Mouse (Mus musculus): ENCODE measurements around the gene Olfr855. TPM values are rescaled to one million over a fixed set of nuclear protein-coding genes. Genes with fewer than 3 reads are reported as not detected.

The Olfr855 gene
- polyA plus RNA-seq (2015; fragmentation: Nextera tagmentation; extraction: Ambion mirVana), result not detected in 2 replicates

DNA sequence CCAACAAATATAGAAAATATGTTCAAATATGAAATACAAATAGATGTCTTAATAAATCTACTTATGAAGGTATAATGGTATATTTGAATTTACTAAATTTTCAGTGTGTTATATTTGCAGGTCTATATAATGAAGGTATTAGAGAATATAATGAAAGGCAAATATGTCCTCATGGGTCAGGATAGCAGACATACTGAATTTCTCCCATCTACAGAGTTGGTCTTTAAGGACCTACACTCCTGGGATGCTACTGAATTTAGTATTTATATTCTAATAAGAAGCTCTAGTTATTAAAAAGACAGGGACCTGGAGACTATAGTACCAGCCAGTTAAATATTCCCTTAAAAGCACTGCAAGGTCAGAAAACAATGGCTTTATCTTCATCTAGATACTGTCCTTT lies at the start of gene Olfr855:
Gene Olfr855, plus strand, starts transcription at position 301 of the 400 bp plus-strand sequence.
- Histone ChIP-seq H3K27ac (replicated peaks) (no peak within 1 kb of the TSS), H3K4me1 (replicated peaks) (no peaks in the 10 kb centered on the region), H3K9me3 (no peaks in the 10 kb centered on the region; the same call in 1 of the 2 replicates), H3K36me3 (no peaks in the 10 kb centered on the region), H3K4me3 (no peak within 1 kb of the TSS), H3K27me3 (no peaks in the 10 kb centered on the region), H3K4me2 (no peak within 1 kb of the TSS), H3K9ac (no peak within 1 kb of the TSS)
- ATAC-seq (ENCODE audit: low FRiP score, low read depth), result no peak

DNA sequence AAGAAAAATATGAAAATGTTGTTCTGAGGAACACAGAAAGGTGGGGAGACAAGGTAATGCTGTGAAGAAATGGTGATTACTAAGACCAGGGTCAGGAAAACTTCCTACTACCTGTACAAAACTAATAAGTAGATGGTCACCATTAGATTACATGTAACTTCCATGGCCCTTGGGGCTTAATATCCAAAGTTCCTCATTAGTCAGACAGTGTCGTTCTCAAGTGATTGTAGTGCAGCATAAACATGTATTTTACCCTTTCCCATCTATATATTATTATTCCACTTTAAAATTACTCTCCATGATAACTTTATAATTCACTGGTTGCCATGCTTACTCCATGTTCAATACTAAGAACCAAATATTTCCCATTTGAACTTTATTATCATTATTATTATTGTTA lies 41.4 kb upstream of the Olfr855 start, which contains the start of gene Olfr853:
Gene Olfr853, minus strand, starts transcription at position 101 of the 400 bp plus-strand sequence.
- Histone ChIP-seq H3K4me1 (replicated peaks) (no peaks in the 10 kb centered on the region), H3K4me3 (no peak within 1 kb of the TSS), H3K9ac (no peak within 1 kb of the TSS), H3K4me2 (no peak within 1 kb of the TSS), H3K36me3 (no peaks in the 10 kb centered on the region), H3K27ac (replicated peaks) (no peak within 1 kb of the TSS), H3K9me3 (peaks cover 10% of the 10 kb centered on the region; the same call in 1 of the 2 replicates), H3K27me3 (no peaks in the 10 kb centered on the region)
- ATAC-seq (ENCODE audit: low FRiP score, low read depth), result no peak
- whole genome bisulfite sequencing, result 81% methylated on average over 1 of the region's 1 CpGs

DNA sequence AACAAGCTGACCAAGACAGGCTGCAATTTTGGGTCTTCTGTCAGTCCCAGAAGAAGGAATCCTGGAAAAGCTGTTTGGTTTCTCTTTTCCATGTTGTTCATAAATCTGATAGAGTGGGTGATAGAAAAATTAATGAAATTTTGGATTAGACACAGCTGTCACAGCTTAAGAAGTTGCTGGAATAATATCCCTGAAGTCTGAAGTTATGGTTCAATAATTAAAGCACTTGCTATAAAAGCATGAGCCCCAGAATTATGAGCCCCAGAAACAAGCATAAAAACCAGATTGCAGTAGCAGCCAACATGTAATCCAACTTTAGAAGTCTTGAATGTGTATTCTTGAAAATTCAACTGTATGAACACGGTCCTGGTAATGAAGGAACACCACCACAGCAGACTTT lies 15.1 kb upstream of the Olfr855 start, which contains the start of gene Olfr854:
Gene Olfr854, minus strand, starts transcription at position 101 of the 400 bp plus-strand sequence.
- WGBS, result 76% methylated on average over 1 of the region's 1 CpGs
- Histone ChIP-seq H3K9me3 (peaks cover 6% of the 10 kb centered on the region; the same call in 1 of the 2 replicates), H3K4me3 (no peak within 1 kb of the TSS), H3K27ac (replicated peaks) (no peak within 1 kb of the TSS), H3K4me2 (no peak within 1 kb of the TSS), H3K4me1 (replicated peaks) (no peaks in the 10 kb centered on the region), H3K27me3 (no peaks in the 10 kb centered on the region), H3K9ac (no peak within 1 kb of the TSS), H3K36me3 (no peaks in the 10 kb centered on the region)
- ATAC-seq (ENCODE audit: low FRiP score, low read depth), result no peak

DNA sequence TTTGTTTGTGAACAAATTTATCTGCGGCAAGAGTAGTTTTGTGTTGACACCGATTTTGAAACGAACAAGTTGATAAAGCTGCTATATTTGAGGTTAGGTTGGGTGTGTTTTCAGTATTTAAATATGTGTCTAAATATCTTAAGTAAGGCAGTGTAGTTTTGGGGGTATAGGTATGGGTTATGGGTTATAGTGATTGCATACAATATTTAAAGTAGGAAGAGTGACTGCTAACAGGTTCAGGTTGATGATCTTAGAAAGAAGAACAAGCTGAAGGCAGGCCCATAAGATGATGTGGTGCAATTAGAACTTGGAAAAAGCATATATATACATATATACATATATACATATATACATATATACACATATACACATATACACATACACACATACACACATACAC lies 38.9 kb downstream of the Olfr855 start:
- Histone ChIP-seq H3K4me1 (replicated peaks) (no peaks in the 10 kb centered on the region), H3K36me3 (peaks cover 4% of the 10 kb centered on the region; the same call in 1 of the 2 replicates), H3K4me2 (peak overlapping the region; percentile 27), H3K9me3 (no peaks in the 10 kb centered on the region), H3K27me3 (no peaks in the 10 kb centered on the region), H3K27ac (replicated peaks) (no peak overlapping the region), H3K9ac (no peak overlapping the region), H3K4me3 (peak overlapping the region; percentile 69)
- ATAC-seq (ENCODE audit: low FRiP score, low read depth), result no peak
- WGBS, result 94% methylated on average over 3 of the region's 3 CpGs

DNA sequence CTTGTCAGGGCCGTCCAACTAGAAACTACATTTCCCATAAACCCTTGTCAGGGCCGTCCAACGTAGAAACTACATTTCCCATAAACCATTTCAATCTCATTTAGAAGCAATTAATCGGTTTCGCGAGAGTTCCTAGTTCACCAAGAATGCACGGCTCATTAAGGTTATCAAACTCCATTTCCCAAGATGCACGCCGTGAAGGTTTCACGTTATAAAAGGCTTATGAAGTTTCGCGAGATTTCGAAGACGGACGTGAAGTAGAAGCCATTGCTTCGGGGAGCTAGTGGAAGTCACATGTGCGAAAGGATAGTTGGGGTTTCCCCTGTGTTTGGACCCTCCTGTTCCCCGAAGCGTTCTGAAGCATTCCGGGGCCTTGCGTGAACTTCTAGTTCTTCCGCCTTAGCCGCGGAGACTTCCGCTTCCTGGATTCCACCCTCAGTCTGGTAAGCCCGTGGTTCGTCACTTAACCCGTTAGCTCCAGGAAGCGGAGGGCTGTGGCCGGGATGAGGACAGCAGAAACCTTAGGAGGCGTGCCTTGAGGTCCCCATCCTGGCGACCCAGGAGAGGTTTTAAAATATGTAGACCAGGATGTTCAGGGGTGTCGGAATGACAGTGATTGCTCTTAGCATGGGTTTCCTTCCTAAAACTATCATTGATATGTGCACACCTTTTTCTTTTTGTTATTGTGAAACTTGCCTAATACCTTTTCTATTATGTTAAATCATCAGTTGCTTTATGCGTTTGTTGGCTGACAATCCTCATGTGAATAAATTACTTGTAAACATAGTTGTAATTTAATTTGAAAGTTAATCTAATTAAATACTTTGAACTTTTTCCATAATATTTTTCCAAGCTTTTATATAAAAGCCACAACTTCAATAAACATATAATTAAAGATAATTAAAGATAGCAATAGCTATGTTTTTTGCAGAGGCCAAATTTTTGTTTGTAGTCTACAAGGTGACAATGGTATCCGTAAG lies 39.7 kb downstream of the Olfr855 start, which contains the start of gene Zfp317:
Gene Zfp317, plus strand, starts transcription at position 260 of the 980 bp plus-strand sequence.
- Histone ChIP-seq H3K36me3 (peaks cover 7% of the 10 kb centered on the region; the same call in 1 of the 2 replicates), H3K27me3 (no peaks in the 10 kb centered on the region), H3K4me2 (peak within 1 kb of the TSS; percentile 54), H3K9ac (peak within 1 kb of the TSS; percentile 67), H3K9me3 (no peaks in the 10 kb centered on the region), H3K4me3 (peak within 1 kb of the TSS; percentile 69), H3K4me1 (replicated peaks) (no peaks in the 10 kb centered on the region), H3K27ac (replicated peaks) (peak within 1 kb of the TSS; percentile 85)
- 2% methylated on average over 35 of the region's 35 CpGs for WGBS
- ATAC-seq (ENCODE audit: low FRiP score, low read depth), result peak; percentile 99

DNA sequence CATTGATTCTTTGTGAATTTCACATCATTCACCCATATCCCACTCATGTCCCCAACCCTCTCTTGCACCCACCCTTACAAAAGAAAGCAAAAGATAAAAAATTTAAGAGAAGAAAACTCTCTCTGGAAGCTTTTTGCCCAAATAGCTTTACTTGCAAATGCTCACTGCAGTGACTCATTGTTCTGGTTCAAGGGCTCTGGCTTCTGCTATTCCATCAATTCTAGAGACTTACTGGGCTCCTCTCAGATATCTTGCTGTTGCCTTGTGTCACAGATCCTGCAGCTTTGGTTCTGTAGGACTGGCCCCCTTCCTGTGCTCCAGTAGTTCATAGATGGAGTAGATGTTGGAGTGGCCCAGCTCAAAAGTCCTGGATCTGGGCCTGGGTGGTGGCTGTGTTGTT lies 47.2 kb downstream of the Olfr855 start:
- no peaks in the 10 kb centered on the region for H3K27me3 ChIP-seq
- no peak for ATAC-seq (ENCODE audit: low FRiP score, low read depth)
- H3K36me3 ChIP-seq, result peaks cover 25% of the 10 kb centered on the region
- no peak overlapping the region for H3K4me3 ChIP-seq
- no peak overlapping the region for H3K9ac ChIP-seq
- H3K4me2 ChIP-seq, result no peak overlapping the region
- H3K9me3 ChIP-seq, result no peaks in the 10 kb centered on the region
- H3K27ac ChIP-seq (replicated peaks), result no peak overlapping the region
- no peaks in the 10 kb centered on the region for H3K4me1 ChIP-seq (replicated peaks)

Other genes with a start within 250 kb of the Olfr855 start
- gene Olfr845, start 246.2 kb upstream of the Olfr855 start, polyA plus RNA-seq (2015; fragmentation: Nextera tagmentation; extraction: Ambion mirVana), result not detected in 2 replicates
- not detected in 2 replicates for gene Olfr846, start 218.6 kb upstream of the Olfr855 start, polyA plus RNA-seq (2015; fragmentation: Nextera tagmentation; extraction: Ambion mirVana)
- gene Olfr847, start 203.9 kb upstream of the Olfr855 start, polyA plus RNA-seq (2015; fragmentation: Nextera tagmentation; extraction: Ambion mirVana), result not detected in 2 replicates
- not detected in 2 replicates for gene Olfr849, start 142.4 kb upstream of the Olfr855 start, polyA plus RNA-seq (2015; fragmentation: Nextera tagmentation; extraction: Ambion mirVana)
- not detected in 2 replicates for gene Olfr850, start 104.4 kb upstream of the Olfr855 start, polyA plus RNA-seq (2015; fragmentation: Nextera tagmentation; extraction: Ambion mirVana)
- gene Olfr851, start 89.3 kb upstream of the Olfr855 start, polyA plus RNA-seq (2015; fragmentation: Nextera tagmentation; extraction: Ambion mirVana), result not detected in 2 replicates
- gene Olfr853, start 41.5 kb upstream of the Olfr855 start, polyA plus RNA-seq (2015; fragmentation: Nextera tagmentation; extraction: Ambion mirVana), result not detected in 2 replicates
- gene Olfr854, start 15.2 kb upstream of the Olfr855 start, polyA plus RNA-seq (2015; fragmentation: Nextera tagmentation; extraction: Ambion mirVana), result not detected in 2 replicates
- gene Zfp317, start 39.5 kb downstream of the Olfr855 start, polyA plus RNA-seq (2015; fragmentation: Nextera tagmentation; extraction: Ambion mirVana), result 33.6 and 34.4 TPM in 2 replicates
- gene Olfr857, start 126.8 kb downstream of the Olfr855 start, polyA plus RNA-seq (2015; fragmentation: Nextera tagmentation; extraction: Ambion mirVana), result not detected in 2 replicates
- gene Olfr58, start 197.7 kb downstream of the Olfr855 start, polyA plus RNA-seq (2015; fragmentation: Nextera tagmentation; extraction: Ambion mirVana), result not detected in 2 replicates
- gene Olfr859, start 222.3 kb downstream of the Olfr855 start, polyA plus RNA-seq (2015; fragmentation: Nextera tagmentation; extraction: Ambion mirVana), result not detected in 2 replicates